Mouse (Mus musculus) liver, postnatal 0 days (tissue): Measurements from ENCODE around the gene Arhgap25.

Experiments used
- CTCF ChIP-seq: sonication (generic); IDR thresholded peaks from 2 replicates; pipeline ENCODE4 v1.5.1; 2016; ENCODE audit warnings: antibody characterized with exemption, low read depth
- EP300 ChIP-seq: IDR thresholded peaks from 2 replicates; pipeline ENCODE4 v1.6.1; 2016; ENCODE audit warnings: antibody characterized with exemption, low read depth, mild to moderate bottlenecking

DNA sequence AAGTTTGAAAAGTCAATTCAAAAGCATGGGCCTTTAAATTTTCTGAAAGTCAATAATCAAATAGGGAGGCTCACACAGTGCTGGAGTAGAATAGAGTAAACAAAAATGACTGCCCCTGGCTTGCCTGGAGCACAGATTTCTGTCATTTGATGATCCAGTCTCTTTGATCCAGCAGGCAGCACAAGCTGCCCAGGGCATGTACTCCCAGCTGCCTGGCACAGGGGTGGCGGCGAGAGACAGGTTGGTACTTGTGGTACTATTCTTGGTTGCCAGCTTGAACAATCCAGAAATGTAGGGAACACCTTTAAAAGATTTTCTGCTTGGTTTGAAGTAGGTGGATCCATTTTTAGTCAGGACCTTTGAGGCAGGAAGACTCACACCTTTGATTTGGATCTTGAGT is 23.3 kb downstream of the Arhgap25 start:
- TF ChIP-seq CTCF: no peak
- no peak for TF ChIP-seq EP300
